Mouse (Mus musculus) G1E (cell line): ENCODE results near the gene Cdrt4. TPM values are rescaled to one million over a fixed set of nuclear protein-coding genes. Genes with fewer than 3 reads are reported as not detected.

Experiments used
- ATAC-seq: 2 replicates; pipeline ENCODE4 v1.8.0; 2016; ENCODE audit warnings: mild to moderate bottlenecking; ENCODE audit not compliant: insufficient number of reproducible peaks, poor library complexity, low FRiP score, severe bottlenecking; ENCODE audit errors: extremely low read depth
- DNase-seq: peaks from one replicate; pipeline ENCODE4 v3.0.0; 2012; ENCODE audit warnings: low spot score
- H3K27me3 ChIP-seq: 2 replicates; pipeline ENCODE4 v1.6.1; 2012; ENCODE audit warnings: mild to moderate bottlenecking, low read length, inconsistent platforms; ENCODE audit not compliant: insufficient read depth
- H3K36me3 ChIP-seq: replicated peaks from 2 replicates; pipeline ENCODE3; 2012; ENCODE audit warnings: mild to moderate bottlenecking, inconsistent platforms
- H3K4me1 ChIP-seq: 2 replicates; pipeline ENCODE4 v1.6.1; 2012; ENCODE audit warnings: low read depth, low read length, inconsistent platforms, mixed read lengths; ENCODE audit not compliant: insufficient read depth
- H3K4me3 ChIP-seq: 2 replicates; pipeline ENCODE4 v1.5.1; 2012; ENCODE audit warnings: low read depth, mild to moderate bottlenecking, inconsistent platforms, low read length, moderate library complexity, mixed read lengths
- H3K9me3 ChIP-seq: replicated peaks from 2 replicates; pipeline ENCODE4 v1.6.1; 2012; ENCODE audit warnings: inconsistent platforms
- CTCF ChIP-seq: IDR thresholded peaks from 2 replicates; pipeline ENCODE4 v1.5.1; 2012; ENCODE audit warnings: low read depth, low read length, inconsistent platforms, mixed read lengths
- GATA1 ChIP-seq: IDR thresholded peaks from 2 replicates; pipeline ENCODE4 v1.6.1; 2012; ENCODE audit warnings: borderline replicate concordance, low read length, inconsistent platforms, mixed read lengths
- GATA2 ChIP-seq: IDR thresholded peaks from 2 replicates; pipeline ENCODE4 v1.6.1; 2012; ENCODE audit warnings: low read depth, low read length, inconsistent platforms, borderline replicate concordance
- POLR2AphosphoS5 ChIP-seq: IDR thresholded peaks from 2 replicates; pipeline ENCODE4 v1.6.1; 2012; ENCODE audit warnings: low read depth, low read length, inconsistent platforms; ENCODE audit not compliant: insufficient replicate concordance
- TAL1 ChIP-seq: conservative IDR thresholded peaks from 2 replicates; pipeline ENCODE4 v1.6.1; 2012; ENCODE audit warnings: low read depth, low read length, inconsistent platforms, mixed read lengths
- polyA plus RNA-seq: library from polyadenylated mRNA; stranded (reverse); fragments of >175 nt; gene quantifications from 2 replicates; pipeline ENCODE4 v1.2.3, GENCODE M21; 2012
- total RNA-seq, 2 experiments: library from RNA; stranded (forward) in 1 of 2; stranded (reverse) in 1 of 2; fragments of 200-1000 nt in 1 of 2; fragments of >200 nt in 1 of 2; fragmentation: Nextera tagmentation in 1 of 2; gene quantifications; 2 replicates each; pipeline ENCODE4 v1.2.3; 2014 to 2017

The Cdrt4 gene
- total and polyA plus RNA-seq, 3 experiments, result 0.27 TPM; not detected in 2

DNA sequence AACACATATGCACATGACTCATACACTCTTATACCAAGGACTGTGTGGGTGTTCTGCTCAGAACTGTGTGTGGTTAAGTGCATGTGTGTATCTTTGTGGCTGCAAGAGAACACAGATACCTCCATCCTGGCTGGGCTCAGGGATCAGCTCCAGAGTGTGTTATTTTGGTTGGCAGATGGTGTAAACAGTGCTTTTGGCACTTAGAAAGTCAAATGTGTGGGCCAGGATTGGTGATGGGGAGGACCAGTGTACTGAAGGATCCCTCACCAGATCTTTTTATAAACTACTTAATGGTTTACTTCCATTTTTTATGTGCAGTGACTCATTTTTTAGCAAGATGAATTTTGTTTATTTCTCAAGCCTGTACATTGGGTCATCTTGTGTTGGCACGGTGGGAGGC lies 26.2 kb downstream of the Cdrt4 start:
- no peak for DNase-seq
- ATAC-seq, result no peak
- Histone ChIP-seq H3K27me3 (no peaks in the 10 kb centered on the region), H3K4me3 (no peak overlapping the region), H3K4me1 (no peaks in the 10 kb centered on the region), H3K36me3 (no peaks in the 10 kb centered on the region), H3K9me3 (0 out of 2 replicates have a peak, but pooled peaks cover 4% of the 10 kb centered on the region)
- TF ChIP-seq GATA2, result no peak

- TF ChIP-seq TAL1 (no peak), GATA1 (no peak), GATA2 (no peak), CTCF (no peak), POLR2AphosphoS5 (no peak)
Observed at GRCm38 (mm10) chr11:62978886-62979285, 27.9 kb downstream of the Cdrt4 start.

DNA sequence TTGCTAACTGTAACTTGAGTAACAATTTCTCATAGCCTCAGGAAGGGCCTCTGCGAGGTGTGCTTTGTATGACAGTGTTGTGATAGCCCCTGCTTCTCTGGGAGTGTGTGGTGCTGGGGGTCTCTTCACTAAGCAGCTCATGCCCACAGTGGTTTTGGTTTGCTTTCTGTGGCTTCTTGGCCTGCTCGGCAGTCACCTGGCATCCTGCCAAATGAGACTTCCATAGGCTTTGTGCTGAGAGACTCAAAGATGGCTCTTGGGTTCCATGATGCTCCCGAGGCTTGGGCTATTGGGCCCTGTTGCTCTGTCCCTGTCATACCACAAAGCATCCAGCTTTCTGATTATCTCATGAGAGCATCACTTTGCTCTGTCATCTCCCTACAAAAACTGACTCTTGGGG lies 30.7 kb downstream of the Cdrt4 start:
- no peaks in the 10 kb centered on the region for H3K27me3 ChIP-seq
- DNase-seq (no peak), ATAC-seq (no peak)
- no peaks in the 10 kb centered on the region for H3K36me3 ChIP-seq
- H3K4me3 ChIP-seq, result no peak overlapping the region
- no peaks in the 10 kb centered on the region for H3K9me3 ChIP-seq
- H3K4me1 ChIP-seq, result no peaks in the 10 kb centered on the region
- TF ChIP-seq CTCF, result no peak
- no peak for TF ChIP-seq TAL1
- no peak for TF ChIP-seq GATA2
- TF ChIP-seq GATA1, result no peak
- no peak for TF ChIP-seq POLR2AphosphoS5

More at GRCm38 (mm10) chr11:62978886-62979285, 27.9 kb downstream of the Cdrt4 start:
- DNase-seq (no peak), ATAC-seq (no peak)
- Histone ChIP-seq H3K4me1 (no peaks in the 10 kb centered on the region), H3K27me3 (no peaks in the 10 kb centered on the region), H3K4me3 (no peak overlapping the region), H3K36me3 (no peaks in the 10 kb centered on the region), H3K9me3 (0 out of 2 replicates have a peak, but pooled peaks cover 4% of the 10 kb centered on the region)

- Histone ChIP-seq H3K27me3 (no peaks in the 10 kb centered on the region), H3K4me3 (no peak overlapping the region), H3K36me3 (no peaks in the 10 kb centered on the region), H3K9me3 (no peaks in the 10 kb centered on the region), H3K4me1 (no peaks in the 10 kb centered on the region)
- no peak for TF ChIP-seq CTCF
- TF ChIP-seq GATA2, result no peak
- no peak for TF ChIP-seq GATA1
- no peak for TF ChIP-seq POLR2AphosphoS5
- ATAC-seq (no peak), DNase-seq (no peak)
Observed at GRCm38 (mm10) chr11:62983793-62984192, 32.8 kb downstream of the Cdrt4 start.

DNA sequence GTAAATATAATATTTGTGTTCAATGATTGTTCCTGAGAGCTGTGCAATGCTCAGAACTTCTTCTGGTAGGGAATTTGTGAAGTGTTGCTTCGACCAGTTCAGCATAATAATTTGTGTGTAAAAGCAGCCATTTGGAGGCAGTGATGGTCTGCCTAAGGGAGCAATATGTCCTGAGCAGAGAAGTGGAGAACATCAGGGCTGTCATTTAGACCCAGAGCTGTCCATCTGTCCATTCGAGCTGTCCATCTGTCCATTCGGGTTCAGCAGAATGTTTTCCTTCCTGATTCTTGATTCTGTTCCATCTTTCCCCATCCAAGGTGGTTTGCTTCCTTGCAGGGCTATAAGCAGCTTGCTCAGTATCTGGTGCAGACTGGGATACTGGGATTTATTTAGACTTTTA lies 33.4 kb downstream of the Cdrt4 start:
- ATAC-seq (no peak), DNase-seq (no peak)
- no peak overlapping the region for H3K4me3 ChIP-seq
- no peaks in the 10 kb centered on the region for H3K27me3 ChIP-seq
- no peaks in the 10 kb centered on the region for H3K9me3 ChIP-seq
- H3K4me1 ChIP-seq, result no peaks in the 10 kb centered on the region
- no peaks in the 10 kb centered on the region for H3K36me3 ChIP-seq
- TF ChIP-seq GATA1 (no peak), POLR2AphosphoS5 (no peak), CTCF (no peak), GATA2 (no peak), TAL1 (no peak)

GRCm38 (mm10) chr11:62985075-62985474 lies 34.1 kb downstream of the Cdrt4 start:
- Histone ChIP-seq H3K36me3 (no peaks in the 10 kb centered on the region), H3K27me3 (no peaks in the 10 kb centered on the region), H3K9me3 (no peaks in the 10 kb centered on the region), H3K4me1 (no peaks in the 10 kb centered on the region), H3K4me3 (no peak overlapping the region)
- DNase-seq (no peak), ATAC-seq (no peak)
- TF ChIP-seq TAL1, result no peak

- DNase-seq, result no peak
- Histone ChIP-seq H3K36me3 (no peaks in the 10 kb centered on the region), H3K4me3 (no peak overlapping the region), H3K4me1 (no peaks in the 10 kb centered on the region), H3K9me3 (no peaks in the 10 kb centered on the region), H3K27me3 (no peaks in the 10 kb centered on the region)
- TF ChIP-seq CTCF (no peak), TAL1 (no peak), POLR2AphosphoS5 (no peak), GATA1 (no peak), GATA2 (no peak)
- ATAC-seq, result no peak
Observed at GRCm38 (mm10) chr11:62986578-62986977, 35.6 kb downstream of the Cdrt4 start.
